Comparison of ENCODE assay signal across 9 mouse cellular contexts in genomic region chr9:80155277-80155676, GRCm38 (mm10). TPM values are rescaled to one million over a fixed set of nuclear protein-coding genes. Genes with fewer than 3 reads are reported as not detected.
DNase-seq lines count a peak whose midpoint lies in the region; ATAC-seq and TF ChIP-seq lines count a peak whose summit lies in the region.
"Had no signal": no experiment of that assay in that cellular context is flagged by ENCODE, and none has a peak within 500 bp of the region (broad histone marks: within the 10 kb centered on the region; RNA-seq: fewer than 3 reads in every experiment).

No protein-coding gene starts in this region.

- peak; percentile 86 for ATAC-seq in forebrain, embryonic 14.5 days
- ATAC-seq in hindbrain, embryonic 11.5 days (ENCODE audit: low FRiP score) = peak; percentile 76
- ATAC-seq in midbrain, embryonic 16.5 days = peak; percentile 62

- TF ChIP-seq CTCF in gastrocnemius, adult 2 months (IDR thresholded peaks at IDR 0.05) = no peak

- intact Hi-C loops in gastrocnemius, adult 2 months (cut with DNase I) = no loop called here

- H3K4me3 ChIP-seq in forebrain, embryonic 14.5 days (ENCODE audit: low read depth, low read length) = no peak overlapping the region
- no peak overlapping the region for H3K4me3 ChIP-seq in hindbrain, embryonic 11.5 days (ENCODE audit: low read depth, low read length)
- no peak overlapping the region for H3K4me3 ChIP-seq in midbrain, embryonic 16.5 days (ENCODE audit: low read depth, low read length)
- no peak overlapping the region for H3K4me3 ChIP-seq in gastrocnemius, adult 2 months

- H3K4me1 ChIP-seq in forebrain, embryonic 14.5 days (ENCODE audit: control insufficient read depth, insufficient read depth, low read length) = no peaks in the 10 kb centered on the region
- no peaks in the 10 kb centered on the region for H3K4me1 ChIP-seq in hindbrain, embryonic 11.5 days (replicated peaks; ENCODE audit: control insufficient read depth, insufficient read depth, low read length)
- H3K4me1 ChIP-seq in midbrain, embryonic 16.5 days (ENCODE audit: control insufficient read depth, insufficient read depth, low read length) = no peaks in the 10 kb centered on the region

- peak; percentile 33 for DNase-seq in embryo, embryonic 11 days
- no peak for DNase-seq in embryo, embryonic 9.5 days (ENCODE audit: extremely low spot score)
- peak; percentile 90 for DNase-seq in forebrain, embryonic 14.5 days (ENCODE audit: low spot score)
- DNase-seq in hindbrain, embryonic 11.5 days (ENCODE audit: low spot score) = peak; percentile 39
- DNase-seq in layer of hippocampus, postnatal 14 days (ENCODE audit: low spot score in 2 of 2) = peak; percentile 41 to 54
- DNase-seq in adipocyte (ENCODE audit: low spot score) = no peak
- no peak for DNase-seq in gastrocnemius, adult 2 months

- H3K27ac ChIP-seq in forebrain, embryonic 14.5 days (ENCODE audit: low read depth, low read length) = peak overlapping the region; percentile 33; the same call in 1 of the 2 replicates
- no peak overlapping the region for H3K27ac ChIP-seq in hindbrain, embryonic 11.5 days (ENCODE audit: low read depth, low read length)
- no peak overlapping the region for H3K27ac ChIP-seq in midbrain, embryonic 16.5 days (ENCODE audit: low read length)
- no peak overlapping the region for H3K27ac ChIP-seq in gastrocnemius, adult 2 months
- H3K27ac ChIP-seq: macrophage had no signal

- WGBS in forebrain, embryonic 14.5 days = 21% methylated on average over 5 of the region's 5 CpGs
- WGBS in hindbrain, embryonic 11.5 days = 61% methylated on average over 5 of the region's 5 CpGs
- WGBS in midbrain, embryonic 16.5 days = 24% methylated on average over 5 of the region's 5 CpGs

- H3K9ac ChIP-seq in forebrain, embryonic 14.5 days (ENCODE audit: low read length) = no peak overlapping the region
- no peak overlapping the region for H3K9ac ChIP-seq in hindbrain, embryonic 11.5 days (ENCODE audit: low read depth, low read length)
- no peak overlapping the region for H3K9ac ChIP-seq in midbrain, embryonic 16.5 days (ENCODE audit: low read depth, low read length)

- H3K27me3 ChIP-seq in forebrain, embryonic 14.5 days (replicated peaks; ENCODE audit: control insufficient read depth, insufficient read depth, low read length) = no peaks in the 10 kb centered on the region
- H3K27me3 ChIP-seq in hindbrain, embryonic 11.5 days (ENCODE audit: control insufficient read depth, insufficient read depth, low read length) = no peaks in the 10 kb centered on the region
- H3K27me3 ChIP-seq in midbrain, embryonic 16.5 days (ENCODE audit: control insufficient read depth, insufficient read depth, low read depth, low read length) = no peaks in the 10 kb centered on the region

- H3K9me3 ChIP-seq in forebrain, embryonic 14.5 days (replicated peaks; ENCODE audit: control insufficient read depth, low read length) = no peaks in the 10 kb centered on the region
- H3K9me3 ChIP-seq in hindbrain, embryonic 11.5 days (ENCODE audit: control insufficient read depth, low read length) = no peaks in the 10 kb centered on the region
- H3K9me3 ChIP-seq in midbrain, embryonic 16.5 days (replicated peaks; ENCODE audit: control insufficient read depth, low read length, poor library complexity, severe bottlenecking) = no peaks in the 10 kb centered on the region

- no peak overlapping the region for H3K4me2 ChIP-seq in forebrain, embryonic 14.5 days (ENCODE audit: low read length)
- no peak overlapping the region for H3K4me2 ChIP-seq in hindbrain, embryonic 11.5 days (replicated peaks; ENCODE audit: low read depth, low read length)
- H3K4me2 ChIP-seq in midbrain, embryonic 16.5 days (ENCODE audit: low read length) = no peak overlapping the region

- 0 out of 2 replicates have a peak, but pooled peaks cover 4% of the 10 kb centered on the region for H3K36me3 ChIP-seq in forebrain, embryonic 14.5 days (ENCODE audit: control insufficient read depth, insufficient read depth, low read length)
- H3K36me3 ChIP-seq in hindbrain, embryonic 11.5 days (ENCODE audit: control insufficient read depth, insufficient read depth, low read length) = no peaks in the 10 kb centered on the region
- H3K36me3 ChIP-seq in midbrain, embryonic 16.5 days (ENCODE audit: control insufficient read depth, insufficient read depth, low read length) = peaks cover 5% of the 10 kb centered on the region; the same call in 1 of the 2 replicates

RNA-seq across cellular contexts. Expression of gene Myo6, which starts 9.6 kb away (rescaled TPM):
- 10.2 and 14.6 TPM in 2 replicates for polyA plus RNA-seq in forebrain, embryonic 14.5 days (2014; fragmentation: Nextera tagmentation; extraction: Ambion mirVana)
- polyA plus RNA-seq in hindbrain, embryonic 11.5 days (2014; fragmentation: Nextera tagmentation; extraction: Ambion mirVana) = 14.8 and 16.2 TPM in 2 replicates
- 10 to 100 TPM; 75.1 to 75.9 TPM for total RNA-seq in layer of hippocampus, postnatal 14 days (2021)
- 20.3 and 22.7 TPM in 2 replicates for polyA plus RNA-seq in midbrain, embryonic 16.5 days (2015; fragmentation: Nextera tagmentation; extraction: Ambion mirVana)
- total RNA-seq in gastrocnemius, adult 2 months (2021) = 1 to 10 TPM; 7.3 to 8.3 TPM

Comparison
In these comparisons a context has a peak if more than half of its experiments do, and no peak if none do; other contexts are left out.
1. DNase-seq: peak in embryo, embryonic 11 days (single experiment), forebrain, embryonic 14.5 days (single experiment), hindbrain, embryonic 11.5 days (single experiment) and layer of hippocampus, postnatal 14 days (2 of 2); none in embryo, embryonic 9.5 days (single experiment), adipocyte (single experiment) and gastrocnemius, adult 2 months (single experiment).
2. Peak in every context shown above with its lines, with median percentiles within 50 percentile points of each other: ATAC-seq.